11 mouse cellular contexts compared by ENCODE assay signal in the genomic region with DNA sequence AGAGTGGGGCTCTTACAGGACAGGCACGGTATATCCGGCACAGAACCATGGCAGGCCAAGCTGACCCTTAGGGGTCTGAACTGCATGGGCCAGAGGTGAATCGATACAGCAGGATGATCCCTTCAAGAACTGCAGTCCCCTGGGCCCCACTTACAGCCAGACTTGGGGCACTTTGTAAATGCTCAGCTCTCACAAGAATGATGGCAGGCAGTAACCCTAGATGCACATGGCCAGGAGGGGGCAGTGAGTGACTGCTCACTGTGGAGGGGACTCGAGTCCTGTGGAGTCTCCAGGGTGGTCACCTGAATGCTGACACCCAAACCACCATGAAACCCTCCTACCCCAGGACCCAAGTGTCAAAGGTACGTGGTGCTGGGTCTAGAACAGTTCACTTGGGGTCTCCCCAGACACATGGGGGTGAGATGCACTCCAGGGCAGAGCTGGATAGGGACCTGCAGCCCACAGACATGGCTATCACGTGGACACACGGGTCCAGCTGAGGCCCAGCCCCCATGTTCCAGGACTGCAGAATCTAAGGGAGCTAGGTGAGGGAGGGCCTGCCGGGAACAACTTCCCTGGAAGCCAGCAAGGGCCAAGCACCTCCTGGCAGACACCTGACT. TPM values are rescaled to one million over a fixed set of nuclear protein-coding genes. Genes with fewer than 3 reads are reported as not detected.
DNase-seq lines count a peak whose midpoint lies in the region; ATAC-seq lines count a peak whose summit lies in the region.
"Had no signal": no experiment of that assay in that cellular context is flagged by ENCODE, and none has a peak within 500 bp of the region (broad histone marks: within the 10 kb centered on the region; RNA-seq: fewer than 3 reads in every experiment).

No protein-coding gene starts in this region.

- no peak overlapping the region for H3K4me2 ChIP-seq in heart, embryonic 13.5 days
- H3K4me2 ChIP-seq in heart, embryonic 12.5 days: no peak overlapping the region
- H3K4me2 ChIP-seq in neural tube, embryonic 12.5 days (replicated peaks): no peak overlapping the region; the same call in 1 of the 2 replicates
- peak overlapping the region; percentile 91 for H3K4me2 ChIP-seq in intestine, embryonic 16.5 days (ENCODE audit: low read depth, low read length)

- H3K4me3 ChIP-seq in heart, embryonic 13.5 days: no peak overlapping the region
- no peak overlapping the region for H3K4me3 ChIP-seq in heart, embryonic 12.5 days
- 0 out of 2 replicates have a peak overlapping the region, but pooled peaks have one; percentile 5 for H3K4me3 ChIP-seq in neural tube, embryonic 12.5 days
- H3K4me3 ChIP-seq in intestine, embryonic 16.5 days (ENCODE audit: low read length): peak overlapping the region; percentile 85; the same call in 1 of the 2 replicates

- ATAC-seq in heart, embryonic 13.5 days (ENCODE audit: extremely low read depth, insufficient number of reproducible peaks, low FRiP score, low TSS enrichment): no peak
- ATAC-seq in heart, embryonic 12.5 days (ENCODE audit: insufficient number of reproducible peaks, low FRiP score): no peak
- ATAC-seq in neural tube, embryonic 12.5 days (ENCODE audit: low FRiP score, low read depth): no peak
- no peak for ATAC-seq in intestine, embryonic 16.5 days
- ATAC-seq in megakaryocyte progenitor cell, adult 5-6 weeks (replicated peaks; ENCODE audit: poor library complexity): no peak
- ATAC-seq: forebrain, embryonic 13.5 days had no signal

- H3K9me3 ChIP-seq in heart, embryonic 13.5 days: no peaks in the 10 kb centered on the region
- no peaks in the 10 kb centered on the region for H3K9me3 ChIP-seq in heart, embryonic 12.5 days (replicated peaks)
- no peaks in the 10 kb centered on the region for H3K9me3 ChIP-seq in neural tube, embryonic 12.5 days
- no peaks in the 10 kb centered on the region for H3K9me3 ChIP-seq in intestine, embryonic 16.5 days (ENCODE audit: control insufficient read depth, low read length)
- H3K9me3 ChIP-seq: forebrain, embryonic 13.5 days had no signal

- H3K4me1 ChIP-seq in heart, embryonic 13.5 days: peaks cover 24% of the 10 kb centered on the region
- H3K4me1 ChIP-seq in heart, embryonic 12.5 days (replicated peaks): peaks cover 19% of the 10 kb centered on the region
- H3K4me1 ChIP-seq in neural tube, embryonic 12.5 days: peaks cover 19% of the 10 kb centered on the region
- peaks cover 16% of the 10 kb centered on the region for H3K4me1 ChIP-seq in intestine, embryonic 16.5 days (ENCODE audit: control insufficient read depth, insufficient read depth, low read length)

- 80% methylated on average over 8 of the region's 8 CpGs for WGBS in heart, embryonic 13.5 days
- WGBS in heart, embryonic 12.5 days: 83% methylated on average over 8 of the region's 8 CpGs
- WGBS in neural tube, embryonic 12.5 days: 85% methylated on average over 8 of the region's 8 CpGs
- WGBS in intestine, embryonic 16.5 days: 78% methylated on average over 8 of the region's 8 CpGs

- H3K27ac ChIP-seq in heart, embryonic 13.5 days (replicated peaks): no peak overlapping the region
- no peak overlapping the region for H3K27ac ChIP-seq in heart, embryonic 12.5 days (ENCODE audit: poor library complexity, severe bottlenecking)
- no peak overlapping the region for H3K27ac ChIP-seq in neural tube, embryonic 12.5 days
- peak overlapping the region; percentile 63 for H3K27ac ChIP-seq in intestine, embryonic 16.5 days (ENCODE audit: low read length)
- H3K27ac ChIP-seq: forebrain, embryonic 13.5 days; hindbrain, embryonic 14.5 days had no signal

- peaks cover 50% of the 10 kb centered on the region for H3K36me3 ChIP-seq in heart, embryonic 13.5 days
- peaks cover 54% of the 10 kb centered on the region for H3K36me3 ChIP-seq in heart, embryonic 12.5 days
- peaks cover 48% of the 10 kb centered on the region for H3K36me3 ChIP-seq in neural tube, embryonic 12.5 days
- peaks cover 22% of the 10 kb centered on the region for H3K36me3 ChIP-seq in intestine, embryonic 16.5 days (ENCODE audit: control insufficient read depth, insufficient read depth, low read length)

- DNase-seq in neural tube, embryonic 10.5 days (ENCODE audit: extremely low spot score, low spot score): no peak
- peak; percentile 55 for DNase-seq in thymus, postnatal 14 days
- DNase-seq in heart, adult 8-10 months (ENCODE audit: low spot score): no peak

- no peaks in the 10 kb centered on the region for H3K27me3 ChIP-seq in heart, embryonic 13.5 days (replicated peaks)
- no peaks in the 10 kb centered on the region for H3K27me3 ChIP-seq in heart, embryonic 12.5 days (replicated peaks)
- H3K27me3 ChIP-seq in neural tube, embryonic 12.5 days (replicated peaks): no peaks in the 10 kb centered on the region
- H3K27me3 ChIP-seq in intestine, embryonic 16.5 days (replicated peaks; ENCODE audit: control insufficient read depth, insufficient read depth, low read length): no peaks in the 10 kb centered on the region
- H3K27me3 ChIP-seq: forebrain, embryonic 13.5 days had no signal

- 0 out of 2 replicates have a peak overlapping the region, but pooled peaks have one; percentile 25 for H3K9ac ChIP-seq in heart, embryonic 13.5 days
- H3K9ac ChIP-seq in heart, embryonic 12.5 days: no peak overlapping the region
- H3K9ac ChIP-seq in neural tube, embryonic 12.5 days: no peak overlapping the region
- H3K9ac ChIP-seq in intestine, embryonic 16.5 days (ENCODE audit: low read depth, low read length): peak overlapping the region; percentile 45
- H3K9ac ChIP-seq: hindbrain, embryonic 14.5 days had no signal

RNA-seq across cellular contexts. Expression of gene Ncln, which starts 2.5 kb away (rescaled TPM):
- 51.7 and 53.8 TPM in 2 replicates for polyA plus RNA-seq in heart, embryonic 13.5 days (2015; fragmentation: Nextera tagmentation; extraction: Ambion mirVana)
- 54.9 and 60.2 TPM in 2 replicates for polyA plus RNA-seq in heart, embryonic 12.5 days (2016; fragmentation: Nextera tagmentation; extraction: Ambion mirVana)
- 73.2 and 78.4 TPM in 2 replicates for polyA plus RNA-seq in neural tube, embryonic 12.5 days (2016; fragmentation: Nextera tagmentation; extraction: Ambion mirVana)
- 126 and 137 TPM in 2 replicates for polyA plus RNA-seq in intestine, embryonic 16.5 days (2015; fragmentation: Nextera tagmentation; extraction: Ambion mirVana)
- 81.2 and 99.2 TPM in 2 replicates for total RNA-seq in megakaryocyte progenitor cell, adult 5-6 weeks (2015)
- 85.6 and 101 TPM in 2 replicates for total RNA-seq in megakaryocyte progenitor cell, adult 5-6 weeks (2017)
- 10 to 100 TPM; 48.7 to 72.7 (median 66.7) TPM for total RNA-seq in heart, adult 8-10 months (2022)

RNA-seq across cellular contexts. Expression of gene S1pr4, which starts 6.2 kb away (rescaled TPM):
- 0.53 and 0.62 TPM in 2 replicates for polyA plus RNA-seq in heart, embryonic 13.5 days (2015; fragmentation: Nextera tagmentation; extraction: Ambion mirVana)
- 0.42 and 0.52 TPM in 2 replicates for polyA plus RNA-seq in heart, embryonic 12.5 days (2016; fragmentation: Nextera tagmentation; extraction: Ambion mirVana)
- polyA plus RNA-seq in neural tube, embryonic 12.5 days (2016; fragmentation: Nextera tagmentation; extraction: Ambion mirVana): 0.51 and 0.56 TPM in 2 replicates
- 0.86 and 0.99 TPM in 2 replicates for polyA plus RNA-seq in intestine, embryonic 16.5 days (2015; fragmentation: Nextera tagmentation; extraction: Ambion mirVana)
- 8.3 and 8.9 TPM in 2 replicates for total RNA-seq in megakaryocyte progenitor cell, adult 5-6 weeks (2015)
- 6.2 and 9.5 TPM in 2 replicates for total RNA-seq in megakaryocyte progenitor cell, adult 5-6 weeks (2017)
- 1 to 10 TPM in 2 of 4 experiments, under 1 TPM in 2; 0.88 to 1.4 (median 1.0) TPM for total RNA-seq in heart, adult 8-10 months (2022)

RNA-seq across cellular contexts. Expression of gene Celf5, which starts 11.2 kb away (rescaled TPM):
- polyA plus RNA-seq in heart, embryonic 13.5 days (2015; fragmentation: Nextera tagmentation; extraction: Ambion mirVana): 0.15 and 0.16 TPM in 2 replicates
- polyA plus RNA-seq in heart, embryonic 12.5 days (2016; fragmentation: Nextera tagmentation; extraction: Ambion mirVana): 0.19 and 0.28 TPM in 2 replicates
- 32.3 and 33.0 TPM in 2 replicates for polyA plus RNA-seq in neural tube, embryonic 12.5 days (2016; fragmentation: Nextera tagmentation; extraction: Ambion mirVana)
- 1.4 and 1.5 TPM in 2 replicates for polyA plus RNA-seq in intestine, embryonic 16.5 days (2015; fragmentation: Nextera tagmentation; extraction: Ambion mirVana)
- total RNA-seq in megakaryocyte progenitor cell, adult 5-6 weeks (2015): 0.10 TPM in 1 of 2 replicates, not detected in the other
- total RNA-seq in megakaryocyte progenitor cell, adult 5-6 weeks (2017): not detected in 2 replicates
- total RNA-seq in heart, adult 8-10 months (2022): under 1 TPM in 2 of 4 experiments, not detected in 2; 0.12 to 0.29 TPM
- total RNA-seq: monocyte, adult 5-6 weeks had no signal

RNA-seq across cellular contexts. Expression of gene Gna15, which starts 30.3 kb away (rescaled TPM):
- polyA plus RNA-seq in heart, embryonic 13.5 days (2015; fragmentation: Nextera tagmentation; extraction: Ambion mirVana): 1.5 and 2.0 TPM in 2 replicates
- 1.9 and 2.3 TPM in 2 replicates for polyA plus RNA-seq in heart, embryonic 12.5 days (2016; fragmentation: Nextera tagmentation; extraction: Ambion mirVana)
- polyA plus RNA-seq in neural tube, embryonic 12.5 days (2016; fragmentation: Nextera tagmentation; extraction: Ambion mirVana): 0.81 and 1.2 TPM in 2 replicates
- 1.1 and 1.5 TPM in 2 replicates for polyA plus RNA-seq in intestine, embryonic 16.5 days (2015; fragmentation: Nextera tagmentation; extraction: Ambion mirVana)
- 29.4 and 31.9 TPM in 2 replicates for total RNA-seq in megakaryocyte progenitor cell, adult 5-6 weeks (2015)
- 28.7 and 28.9 TPM in 2 replicates for total RNA-seq in megakaryocyte progenitor cell, adult 5-6 weeks (2017)
- under 1 TPM; 0.37 to 0.78 (median 0.54) TPM for total RNA-seq in heart, adult 8-10 months (2022)

RNA-seq across cellular contexts. Expression of gene Nfic, which starts 38.3 kb away (rescaled TPM):
- polyA plus RNA-seq in heart, embryonic 13.5 days (2015; fragmentation: Nextera tagmentation; extraction: Ambion mirVana): 56.6 and 57.4 TPM in 2 replicates
- 39.3 and 40.7 TPM in 2 replicates for polyA plus RNA-seq in heart, embryonic 12.5 days (2016; fragmentation: Nextera tagmentation; extraction: Ambion mirVana)
- 21.7 and 22.2 TPM in 2 replicates for polyA plus RNA-seq in neural tube, embryonic 12.5 days (2016; fragmentation: Nextera tagmentation; extraction: Ambion mirVana)
- polyA plus RNA-seq in intestine, embryonic 16.5 days (2015; fragmentation: Nextera tagmentation; extraction: Ambion mirVana): 49.8 and 55.8 TPM in 2 replicates
- 35.5 and 36.8 TPM in 2 replicates for total RNA-seq in megakaryocyte progenitor cell, adult 5-6 weeks (2015)
- total RNA-seq in megakaryocyte progenitor cell, adult 5-6 weeks (2017): 4.0 and 5.0 TPM in 2 replicates
- total RNA-seq in heart, adult 8-10 months (2022): 100 to 1,000 TPM; 100 to 132 (median 108) TPM

Comparison
In these comparisons a context has a peak if more than half of its experiments do, and no peak if none do; other contexts are left out.
1. H3K9ac ChIP-seq: peak in heart, embryonic 13.5 days (single experiment) and intestine, embryonic 16.5 days (single experiment); none in heart, embryonic 12.5 days (single experiment) and neural tube, embryonic 12.5 days (single experiment).
2. H3K4me3 ChIP-seq: peak in neural tube, embryonic 12.5 days (single experiment) and intestine, embryonic 16.5 days (single experiment); none in heart, embryonic 13.5 days (single experiment) and heart, embryonic 12.5 days (single experiment).
3. RNA of gene Celf5, which starts 11.2 kb away (polyA plus RNA-seq): 32.3 to 33.0 TPM in neural tube, embryonic 12.5 days; 1.4 to 1.5 TPM in intestine, embryonic 16.5 days, 0.19 to 0.28 TPM in heart, embryonic 12.5 days and 0.15 to 0.16 TPM in heart, embryonic 13.5 days; every median in the first group is over 10 times any median in the second.